Mouse (Mus musculus) liver, adult 2 months (tissue): Measurements from ENCODE around the gene Bcl11b.

Experiments used
- CTCF ChIP-seq: fragments of 200-500 bp; IDR thresholded peaks from 2 replicates; pipeline ENCODE4 v1.5.1; 2011; ENCODE audit warnings: low read depth, low read length, control low read depth
- POLR2A ChIP-seq: fragments of 200-500 bp; IDR thresholded peaks from 2 replicates; pipeline ENCODE4 v1.6.1; 2011; ENCODE audit warnings: low read length, control low read depth; ENCODE audit not compliant: insufficient read depth; ENCODE audit errors: extremely low read depth

DNA sequence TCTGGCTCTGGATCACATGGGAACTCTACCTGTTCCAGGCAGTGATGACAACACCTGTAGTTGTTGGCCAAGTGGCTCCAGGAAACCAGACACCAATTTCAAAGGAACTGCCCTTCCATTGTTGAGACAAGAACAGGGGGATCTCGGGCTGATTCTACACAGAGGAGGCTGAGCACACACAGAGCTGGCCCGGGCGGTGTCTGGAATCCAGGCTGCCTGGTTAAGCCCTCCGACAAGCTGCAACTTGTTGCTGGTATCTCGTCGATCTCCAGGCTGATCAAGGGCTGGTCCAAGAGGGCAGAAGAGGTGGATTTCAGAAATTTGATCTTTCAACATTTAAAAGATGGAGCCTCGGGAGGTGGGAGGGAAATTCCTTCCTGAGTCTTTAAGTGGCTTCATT, 47.6 kb upstream of the Bcl11b start:
- TF ChIP-seq CTCF (no peak), POLR2A (no peak)
